Mouse (Mus musculus) MEL (cell line): Measurements from ENCODE around the gene Slc29a1. TPM values are rescaled to one million over a fixed set of nuclear protein-coding genes. Genes with fewer than 3 reads are reported as not detected.

Experiments used
- DNase-seq: peaks from one replicate; pipeline ENCODE4 v3.0.0; 2011; ENCODE audit warnings: low read depth, low spot score
- H3K27ac ChIP-seq: 2 replicates; pipeline ENCODE4 v1.5.1; 2012; ENCODE audit warnings: low read depth, mild to moderate bottlenecking, control low read depth, low read length, moderate library complexity; ENCODE audit not compliant: control insufficient read depth
- H3K27me3 ChIP-seq, 2 experiments: fragments of 150-350 bp in 1 of 2; sonication (generic) in 1 of 2; 2 replicates each; pipeline ENCODE4 v1.6.1; 2012; ENCODE audit warnings: low read length in 2 of 2, mild to moderate bottlenecking in 2 of 2, improper control_type of control experiment in 1 of 2, moderate library complexity in 1 of 2; ENCODE audit not compliant: insufficient read depth in 2 of 2, control insufficient read depth in 1 of 2
- H3K36me3 ChIP-seq, 2 experiments: 2 replicates each; pipeline ENCODE4 v1.6.1; 2012 to 2014; ENCODE audit warnings: low read length in 2 of 2, improper control_type of control experiment in 1 of 2, inconsistent platforms in 1 of 2, mild to moderate bottlenecking in 1 of 2; ENCODE audit not compliant: insufficient read depth in 2 of 2, control insufficient read depth in 1 of 2
- H3K4me1 ChIP-seq, 2 experiments: fragments of 150-350 bp in 1 of 2; sonication (generic) in 1 of 2; 2 replicates each; pipeline ENCODE4 v1.6.1; 2012; ENCODE audit warnings: low read length in 2 of 2, improper control_type of control experiment in 1 of 2, mild to moderate bottlenecking in 1 of 2; ENCODE audit not compliant: insufficient read depth in 2 of 2, control insufficient read depth in 1 of 2
- H3K4me3 ChIP-seq, 2 experiments: fragments of 150-350 bp in 1 of 2; sonication (generic) in 1 of 2; 2 replicates each; pipeline ENCODE4 v1.5.1; 2012; ENCODE audit warnings: low read depth in 2 of 2, low read length in 2 of 2, mild to moderate bottlenecking in 2 of 2, moderate library complexity in 2 of 2, control low read depth in 1 of 2, improper control_type of control experiment in 1 of 2; ENCODE audit not compliant: control insufficient read depth in 1 of 2, insufficient read depth in 1 of 2
- H3K79me2 ChIP-seq: 2 replicates; pipeline ENCODE4 v1.6.1; 2012; ENCODE audit warnings: mild to moderate bottlenecking, low read length, moderate library complexity; ENCODE audit not compliant: control insufficient read depth, poor library complexity, insufficient read depth
- H3K9ac ChIP-seq: 2 replicates; pipeline ENCODE4 v1.6.1; 2012; ENCODE audit warnings: low read depth, mild to moderate bottlenecking, control low read depth, low read length, moderate library complexity; ENCODE audit not compliant: control insufficient read depth, poor library complexity, severe bottlenecking
- H3K9me3 ChIP-seq: fragments of 150-350 bp; sonication (generic); replicated peaks from 2 replicates; pipeline ENCODE4 v1.6.1; 2012; ENCODE audit warnings: mild to moderate bottlenecking, low read length, improper control_type of control experiment, moderate library complexity; ENCODE audit not compliant: insufficient read depth
- CHD2 ChIP-seq: IDR thresholded peaks from 2 replicates; pipeline ENCODE4 v1.6.1; 2011; ENCODE audit warnings: low read length, improper control_type of control experiment
- CTCF ChIP-seq, 3 experiments: IDR thresholded peaks in 2 of 3; conservative IDR thresholded peaks in 1 of 3; 2 replicates each; pipeline ENCODE4 v1.5.1; 2011 to 2012; ENCODE audit warnings: low read length in 3 of 3, low read depth in 2 of 3, mild to moderate bottlenecking in 2 of 3, improper control_type of control experiment in 1 of 3, inconsistent platforms in 1 of 3, mixed read lengths in 1 of 3, moderate library complexity in 1 of 3; ENCODE audit not compliant: control insufficient read depth in 1 of 3, insufficient read depth in 1 of 3, poor library complexity in 1 of 3, severe bottlenecking in 1 of 3
- EP300 ChIP-seq, 2 experiments: IDR thresholded peaks; 2 replicates each; pipeline ENCODE4 v1.6.1; 2011; ENCODE audit warnings: improper control_type of control experiment in 2 of 2, low read length in 2 of 2, low read depth in 1 of 2, mild to moderate bottlenecking in 1 of 2
- GABPA ChIP-seq: IDR thresholded peaks from 2 replicates; pipeline ENCODE4 v1.6.1; 2012; ENCODE audit warnings: low read depth, mild to moderate bottlenecking, inconsistent platforms, low read length, improper control_type of control experiment, moderate library complexity
- HCFC1 ChIP-seq: IDR thresholded peaks from 2 replicates; pipeline ENCODE4 v1.6.1; 2012; ENCODE audit warnings: low read depth, mild to moderate bottlenecking, inconsistent platforms, low read length, improper control_type of control experiment, moderate library complexity
- KAT2A ChIP-seq: conservative IDR thresholded peaks from 2 replicates; pipeline ENCODE4 v1.6.1; 2012; ENCODE audit warnings: low read depth, low read length, improper control_type of control experiment, inconsistent platforms
- MXI1 ChIP-seq: IDR thresholded peaks from 2 replicates; pipeline ENCODE4 v1.6.1; 2011; ENCODE audit warnings: mild to moderate bottlenecking, low read depth, low read length, improper control_type of control experiment
- NRF1 ChIP-seq: IDR thresholded peaks from 2 replicates; pipeline ENCODE4 v1.6.1; 2014; ENCODE audit warnings: low read depth, mild to moderate bottlenecking, inconsistent platforms, low read length, improper control_type of control experiment, moderate library complexity; ENCODE audit not compliant: poor library complexity, insufficient read depth, severe bottlenecking
- RAD21 ChIP-seq: IDR thresholded peaks from 2 replicates; pipeline ENCODE4 v1.6.1; 2011; ENCODE audit warnings: mild to moderate bottlenecking, low read depth, low read length, improper control_type of control experiment
- RCOR1 ChIP-seq: IDR thresholded peaks from 2 replicates; pipeline ENCODE4 v1.6.1; 2012; ENCODE audit warnings: low read depth, mild to moderate bottlenecking, inconsistent platforms, low read length, improper control_type of control experiment
- SIN3A ChIP-seq: IDR thresholded peaks from 2 replicates; pipeline ENCODE4 v1.6.1; 2012; ENCODE audit warnings: low read length, improper control_type of control experiment, inconsistent platforms
- SMC3 ChIP-seq: IDR thresholded peaks from 2 replicates; pipeline ENCODE4 v1.6.1; 2011; ENCODE audit warnings: low read depth, low read length, improper control_type of control experiment
- TBP ChIP-seq: IDR thresholded peaks from 2 replicates; pipeline ENCODE4 v1.8.0; 2011; ENCODE audit warnings: low read depth, low read length, improper control_type of control experiment
- ZC3H11A ChIP-seq: IDR thresholded peaks from 2 replicates; pipeline ENCODE4 v1.6.1; 2012; ENCODE audit warnings: low read depth, mild to moderate bottlenecking, inconsistent platforms, low read length, improper control_type of control experiment
- ZKSCAN1 ChIP-seq: IDR thresholded peaks from 2 replicates; pipeline ENCODE4 v1.6.1; 2012; ENCODE audit warnings: low read depth, mild to moderate bottlenecking, inconsistent platforms, low read length, improper control_type of control experiment, moderate library complexity
- polyA plus RNA-seq, 2 experiments: library from polyadenylated mRNA; stranded (reverse) in 1 of 2; unstranded in 1 of 2; fragments of >175 nt in 1 of 2; fragments of >200 nt in 1 of 2; gene quantifications; 2 replicates each; pipeline versions ENCODE4 v1.2.1 to v1.2.4; 2012; ENCODE audit warnings: low replicate concordance in 2 of 2, low read depth in 1 of 2; ENCODE audit not compliant: insufficient read length in 2 of 2, insufficient read depth in 1 of 2, missing spikeins in 1 of 2
- total RNA-seq: library from RNA; depleted of rRNA; stranded (reverse); fragments of 300-350 nt; gene quantifications from 2 replicates; pipeline ENCODE4 v1.2.3, GENCODE M21; 2012

Slc29a1 gene
- total and polyA plus RNA-seq, 3 experiments, result 238 to 341 TPM; not detected in 1

DNA sequence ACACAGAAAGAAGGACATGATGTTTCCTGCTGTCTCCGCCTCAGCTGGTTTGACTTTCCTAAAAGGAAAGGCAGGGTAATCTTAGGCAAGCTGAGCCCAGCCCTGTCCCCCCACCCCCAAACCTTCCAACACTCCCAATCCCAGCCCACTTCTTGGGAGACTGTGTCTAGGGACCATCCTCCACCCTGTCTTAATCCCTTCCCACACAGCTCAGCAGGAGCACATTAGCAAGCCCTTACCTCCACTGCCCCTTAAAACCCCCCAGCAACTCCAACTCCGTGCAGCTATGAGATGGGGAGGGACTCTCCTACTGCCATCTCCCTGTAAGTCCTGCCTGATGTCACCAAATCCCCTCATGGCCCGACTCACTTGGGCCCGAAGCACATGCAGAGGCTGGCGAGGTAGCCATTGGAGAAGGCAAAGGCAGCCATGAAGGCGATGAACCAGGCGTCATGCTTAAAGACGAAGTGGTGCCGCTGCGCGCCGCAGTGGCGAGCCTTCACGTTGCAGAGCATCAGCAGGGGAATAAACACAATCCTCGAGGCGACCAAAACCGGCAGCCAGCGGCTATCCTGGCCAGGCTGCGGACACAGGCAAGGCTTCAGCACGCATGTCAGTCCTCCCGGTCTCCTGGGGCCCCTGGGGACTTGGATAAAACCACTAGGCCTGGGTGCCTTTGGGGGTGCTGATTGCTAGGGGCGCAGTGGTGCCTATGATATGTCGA, 13.5 kb downstream of the Slc29a1 start:
- peaks cover 1% of the 10 kb centered on the region; the same call in 1 of the 2 replicates for H3K79me2 ChIP-seq
- no peak for DNase-seq
- no peak overlapping the region for H3K9ac ChIP-seq
- no peak overlapping the region for H3K4me3 ChIP-seq
- TF ChIP-seq KAT2A (no peak), RAD21 (no peak), EP300 (IDR thresholded peaks at IDR 0.05; ENCODE audit: low read depth in 1 of 2, low read length in 2 of 2) (no peak), GABPA (no peak), SIN3A (no peak)
- no peak overlapping the region for H3K27ac ChIP-seq
- no peaks in the 10 kb centered on the region for H3K27me3 ChIP-seq
- H3K9me3 ChIP-seq, result no peaks in the 10 kb centered on the region
- peaks cover 7 to 19% of the 10 kb centered on the region in 2 experiments; a peak in 3 of 4 replicates for H3K36me3 ChIP-seq
- H3K4me1 ChIP-seq, result peaks cover 14 to 30% of the 10 kb centered on the region in 2 experiments

DNA sequence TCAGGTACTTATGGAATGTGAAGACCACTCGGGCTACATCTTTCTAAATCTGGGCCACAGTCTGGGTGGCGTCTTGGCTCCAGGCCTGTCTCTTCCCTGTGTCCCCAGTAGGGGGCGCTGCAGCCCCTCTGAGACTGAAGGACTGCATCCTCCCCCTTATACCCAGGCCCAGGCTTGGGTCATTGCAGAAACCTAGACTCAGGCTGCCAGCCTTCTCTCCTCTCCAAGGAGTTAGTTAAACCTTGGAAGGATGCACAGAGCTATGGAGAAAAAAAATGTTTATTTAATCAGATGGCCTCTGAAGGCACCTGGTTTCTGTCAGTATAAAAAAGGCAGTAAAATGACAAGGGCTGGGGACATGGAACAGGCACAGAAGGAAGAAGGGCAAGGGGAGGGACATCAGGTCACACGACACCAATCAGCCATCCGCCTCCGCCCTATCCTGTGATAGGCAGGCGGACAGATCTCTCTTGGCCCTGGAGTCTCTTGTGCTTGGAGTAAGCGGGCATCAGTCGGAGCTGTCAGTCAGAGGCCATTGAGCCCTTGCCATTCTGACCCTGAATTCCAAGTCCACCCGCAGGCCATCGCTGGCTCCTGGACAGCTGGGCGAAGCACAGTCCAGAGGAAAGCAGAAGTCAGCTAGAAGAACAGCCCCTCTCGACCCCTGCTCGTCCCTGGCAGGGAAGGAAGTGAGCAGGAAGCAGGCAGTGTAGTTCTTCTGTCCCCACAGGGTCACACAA, 14.3 kb downstream of the Slc29a1 start:
- peaks cover 7 to 20% of the 10 kb centered on the region in 2 experiments; a peak in 3 of 4 replicates for H3K36me3 ChIP-seq
- peaks cover 14 to 31% of the 10 kb centered on the region in 2 experiments for H3K4me1 ChIP-seq

More for the DNA sequence above, 14.3 kb downstream of the Slc29a1 start:
- peak; percentile 58 for DNase-seq
- H3K27me3 ChIP-seq, result no peaks in the 10 kb centered on the region
- no peak overlapping the region for H3K4me3 ChIP-seq
- no peak for TF ChIP-seq RCOR1
- peak; percentile 42; the same call in 1 of the 2 replicates for TF ChIP-seq ZC3H11A
- no peak for TF ChIP-seq CHD2
- no peak for TF ChIP-seq HCFC1
- TF ChIP-seq NRF1, result no peak
- TF ChIP-seq EP300 (IDR thresholded peaks at IDR 0.05; ENCODE audit: low read depth in 1 of 2, low read length in 2 of 2), result no peak
- TF ChIP-seq SMC3, result peak; percentile 54
- TF ChIP-seq SIN3A, result peak; percentile 29; the same call in 1 of the 2 replicates
- TF ChIP-seq MXI1, result 0 out of 2 replicates have a peak, but pooled peaks have one; percentile 19
- TF ChIP-seq TBP, result no peak
- peak; percentile 54 for TF ChIP-seq RAD21
- no peak for TF ChIP-seq ZKSCAN1
- TF ChIP-seq CTCF (IDR thresholded peaks at IDR 0.05 in 2 of 3, conservative IDR thresholded peaks at IDR 0.05 in 1 of 3; ENCODE audit: control insufficient read depth in 1 of 3, insufficient read depth in 1 of 3, low read depth in 2 of 3, low read length in 3 of 3, poor library complexity in 1 of 3, severe bottlenecking in 1 of 3), result peak; percentile 81 to 95 (median 93)
- no peak overlapping the region for H3K9ac ChIP-seq
- no peak overlapping the region for H3K27ac ChIP-seq
- H3K79me2 ChIP-seq, result no peaks in the 10 kb centered on the region; the same call in 1 of the 2 replicates
- H3K9me3 ChIP-seq, result no peaks in the 10 kb centered on the region
